Mouse (Mus musculus) left cerebral cortex, postnatal 10 days (tissue): ENCODE results near the gene Pop5. TPM values are rescaled to one million over a fixed set of nuclear protein-coding genes. Genes with fewer than 3 reads are reported as not detected.
A peak's percentile ranks its signal among the peaks of the same experiment; 100 is the strongest.

Experiments
- DNase-seq, 2 experiments: peaks; one replicate each; pipeline ENCODE4 v3.0.0; 2021 to 2022; ENCODE audit warnings: low spot score in 2 of 2, mixed read lengths in 1 of 2; ENCODE audit errors: extremely low spot score in 1 of 2
- intact Hi-C: fragments of 180-260 bp; cut with DNase I; formaldehyde crosslinking; loops from one replicate; pipeline ENCODE4 v1.15.1; 2025
- total RNA-seq, 2 experiments: library from RNA; stranded (reverse); gene quantifications; 2 replicates each; pipeline ENCODE4 v1.2.3; 2021

Pop5 gene
- total RNA-seq, 2 experiments from 2014 or later = 35.5 to 35.7 TPM

GRCm38 (mm10) chr5:115240191-115240590, 4.6 kb downstream of the Pop5 start:
- intact Hi-C loops = no loop called here
- peak in 1 of 2 experiments; percentile 22 for DNase-seq

- DNase-seq = no peak
- intact Hi-C loops = no loop called here
Observed at GRCm38 (mm10) chr5:115255472-115255871, 19.8 kb downstream of the Pop5 start.

DNA sequence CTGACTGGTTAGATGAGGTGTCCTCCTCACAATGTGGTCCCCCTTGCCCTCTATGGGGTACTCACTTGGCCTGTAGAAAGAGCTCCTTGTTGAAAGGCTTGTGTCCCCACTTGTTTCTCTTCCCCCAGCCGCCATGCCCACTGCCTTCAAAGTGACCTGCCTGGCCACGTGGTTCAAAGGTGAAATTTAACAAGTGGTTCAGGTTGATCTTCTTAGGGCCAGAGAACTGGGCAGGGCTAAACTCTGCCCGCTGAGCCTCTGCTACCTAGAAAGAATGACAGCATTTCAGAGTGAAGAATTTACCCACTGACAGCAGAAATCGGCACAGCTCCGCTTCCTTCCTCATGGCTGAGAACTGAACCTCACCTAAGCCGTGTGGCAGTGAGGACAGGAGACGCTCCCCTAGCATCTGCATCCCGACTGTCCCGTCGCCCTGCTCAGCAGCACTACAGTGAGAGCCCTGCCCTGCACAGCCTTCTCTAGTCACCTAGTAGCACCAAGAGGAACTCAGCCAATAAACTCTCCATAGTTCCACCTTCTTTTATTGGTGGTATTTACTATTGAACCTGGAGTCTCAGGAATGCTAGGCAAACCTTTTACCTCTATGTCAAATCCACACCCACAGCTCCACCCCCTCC, 21.4 kb downstream of the Pop5 start:
- DNase-seq = peak in 1 of 2 experiments; percentile 13
- intact Hi-C loops = no loop called here

DNA sequence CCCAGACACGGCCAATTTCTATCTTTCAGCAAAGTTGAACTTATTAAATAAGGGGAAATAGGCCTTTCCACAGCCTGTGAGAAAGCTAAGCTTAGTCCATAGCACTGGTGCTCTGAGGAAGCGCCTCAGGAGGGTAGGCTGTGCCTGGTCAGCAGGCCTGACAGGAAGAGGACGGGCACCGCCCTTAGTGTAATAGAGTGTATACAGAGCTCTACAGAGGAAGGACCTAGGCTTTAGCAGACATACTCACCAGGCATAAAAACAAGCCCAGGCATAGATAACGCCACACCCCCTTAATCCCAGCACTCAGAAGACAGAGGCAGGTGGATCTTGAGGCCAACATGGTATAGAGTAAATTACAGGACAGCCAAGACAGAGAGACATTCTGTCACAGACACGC, 24.7 kb downstream of the Pop5 start:
- intact Hi-C loops = no loop called here
- peak in 1 of 2 experiments; percentile 20 for DNase-seq

DNA sequence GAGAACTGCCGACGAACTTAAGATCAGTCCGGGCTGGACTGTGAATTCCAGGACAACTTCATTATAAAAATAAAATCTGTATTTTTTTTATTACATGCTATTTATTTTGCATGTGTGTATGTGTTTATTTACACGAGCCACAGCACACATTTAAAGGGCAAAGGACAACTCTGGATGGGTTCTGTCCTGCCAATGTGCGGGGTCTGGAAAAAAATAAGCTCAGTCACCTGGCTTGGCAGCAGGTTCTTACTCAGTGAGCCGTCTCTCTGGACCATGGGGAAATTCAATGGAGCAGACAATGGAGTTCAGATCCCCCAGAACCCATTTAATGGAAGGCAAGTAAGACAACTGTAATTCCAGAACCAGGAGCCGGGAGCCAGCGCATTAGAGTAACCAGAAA, 25.5 kb downstream of the Pop5 start:
- intact Hi-C loops = no loop called here
- DNase-seq = no peak

DNA sequence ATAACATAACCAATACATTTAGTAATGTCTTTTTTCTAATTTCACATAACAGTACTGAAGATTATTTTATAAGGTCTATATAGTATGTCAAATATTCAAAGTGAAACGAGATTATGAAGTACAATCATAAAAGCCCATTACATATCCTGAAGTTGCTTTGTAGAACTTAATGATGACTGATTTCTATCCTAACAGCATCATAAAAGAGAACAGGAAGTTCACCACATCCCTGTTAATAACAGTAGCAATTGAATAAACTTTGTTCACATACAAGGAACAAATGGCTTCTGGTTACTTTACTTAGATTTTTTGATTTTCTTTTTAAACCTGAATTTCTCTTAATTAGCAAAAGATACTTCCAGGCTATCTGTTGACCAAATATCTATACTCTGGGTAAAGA, 26.2 kb downstream of the Pop5 start:
- intact Hi-C loops = no loop called here
- no peak for DNase-seq

GRCm38 (mm10) chr5:115262502-115263291, 27.1 kb downstream of the Pop5 start:
- intact Hi-C loops = no loop called here

GRCm38 (mm10) chr5:115266340-115266739, 30.7 kb downstream of the Pop5 start:
- no peak for DNase-seq
- intact Hi-C loops = no loop called here

More at GRCm38 (mm10) chr5:115262502-115263291, 27.1 kb downstream of the Pop5 start:
- no peak for DNase-seq

DNA sequence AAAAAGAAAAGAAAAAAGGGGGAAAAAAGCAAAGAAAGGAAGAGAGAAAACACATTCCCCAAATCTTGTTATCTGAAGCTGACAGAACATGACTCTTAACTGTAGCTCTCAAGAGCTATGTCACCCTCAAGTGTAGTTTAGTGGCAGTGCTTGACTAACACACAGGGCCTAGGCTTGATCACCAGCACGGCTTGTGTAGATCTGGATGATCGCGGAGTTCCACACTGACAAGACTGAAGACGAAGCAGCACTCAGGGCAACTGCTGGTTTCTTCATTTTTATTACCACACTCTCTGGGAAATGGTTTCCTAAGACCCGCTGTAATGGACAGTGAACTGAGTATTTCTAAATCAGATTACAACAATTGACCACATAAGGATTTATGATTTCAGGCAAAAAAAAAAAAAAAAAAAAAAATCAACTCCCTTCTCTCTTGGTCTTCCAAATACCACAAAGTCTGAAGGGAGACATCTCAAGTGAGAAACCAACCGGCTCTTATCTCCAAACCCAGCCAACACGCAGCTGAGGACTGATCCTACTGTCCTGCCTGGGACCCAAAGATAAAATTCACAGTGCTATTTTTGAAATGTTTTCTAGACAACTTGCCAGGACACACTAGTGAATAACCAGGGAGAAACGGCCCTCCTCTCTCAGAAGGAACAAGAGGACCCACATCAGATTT, 31.3 kb downstream of the Pop5 start:
- no peak for DNase-seq
- intact Hi-C loops = no loop called here

DNA sequence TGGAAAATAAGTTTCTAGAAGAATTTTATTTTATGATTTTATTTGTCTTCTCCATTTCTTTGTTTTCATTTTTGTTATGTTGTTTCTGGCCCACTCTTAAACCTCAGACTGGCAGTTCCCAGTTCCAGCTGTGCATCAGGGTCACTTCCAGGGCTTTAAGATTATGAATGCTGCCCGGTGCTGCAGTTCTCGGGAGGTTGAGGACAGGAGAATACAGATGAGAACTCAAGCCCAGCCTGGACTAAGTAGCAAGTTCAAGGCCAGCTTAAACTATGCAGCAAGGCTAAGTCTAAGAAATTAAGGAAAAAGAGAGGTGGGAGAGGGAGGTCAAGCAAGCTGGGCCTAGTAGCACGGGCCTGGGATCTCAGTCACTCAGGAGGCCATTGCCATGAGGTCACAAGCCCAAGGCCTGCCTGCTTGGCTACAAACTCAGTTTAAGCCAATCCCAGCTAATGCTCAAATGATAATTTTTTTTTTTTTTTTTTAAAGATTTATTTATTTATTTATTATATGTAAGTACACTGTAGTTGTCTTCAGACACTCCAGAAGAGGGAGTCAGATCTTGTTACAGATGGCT, 31.9 kb downstream of the Pop5 start:
- intact Hi-C loops = no loop called here
- no peak for DNase-seq

- no peak for DNase-seq
- intact Hi-C loops = no loop called here
Observed at GRCm38 (mm10) chr5:115268266-115268665, 32.6 kb downstream of the Pop5 start.

DNA sequence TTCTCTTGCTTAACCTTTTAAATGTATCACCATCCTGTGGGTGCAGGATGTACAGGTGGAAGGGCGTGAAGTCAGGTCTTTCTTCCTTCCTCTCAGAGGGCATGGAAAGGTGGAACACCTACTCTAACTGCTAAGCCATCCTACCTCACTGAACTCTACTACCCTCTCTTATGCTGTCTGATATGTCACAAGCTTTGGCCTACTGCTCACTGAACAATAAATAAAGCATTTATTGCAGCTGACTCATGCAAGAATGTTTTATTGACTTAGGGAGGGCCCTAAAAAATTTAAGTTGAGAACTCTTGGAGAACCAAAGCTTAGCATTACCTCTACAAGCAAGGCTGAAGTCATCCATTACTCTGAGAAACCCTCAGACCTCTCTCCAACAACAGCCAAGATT, 34.3 kb downstream of the Pop5 start:
- no peak for DNase-seq
- intact Hi-C loops = no loop called here

GRCm38 (mm10) chr5:115271931-115272811, 36.5 kb downstream of the Pop5 start:
- DNase-seq = peak in 1 of 2 experiments; percentile 74
- intact Hi-C loops = no loop called here

DNA sequence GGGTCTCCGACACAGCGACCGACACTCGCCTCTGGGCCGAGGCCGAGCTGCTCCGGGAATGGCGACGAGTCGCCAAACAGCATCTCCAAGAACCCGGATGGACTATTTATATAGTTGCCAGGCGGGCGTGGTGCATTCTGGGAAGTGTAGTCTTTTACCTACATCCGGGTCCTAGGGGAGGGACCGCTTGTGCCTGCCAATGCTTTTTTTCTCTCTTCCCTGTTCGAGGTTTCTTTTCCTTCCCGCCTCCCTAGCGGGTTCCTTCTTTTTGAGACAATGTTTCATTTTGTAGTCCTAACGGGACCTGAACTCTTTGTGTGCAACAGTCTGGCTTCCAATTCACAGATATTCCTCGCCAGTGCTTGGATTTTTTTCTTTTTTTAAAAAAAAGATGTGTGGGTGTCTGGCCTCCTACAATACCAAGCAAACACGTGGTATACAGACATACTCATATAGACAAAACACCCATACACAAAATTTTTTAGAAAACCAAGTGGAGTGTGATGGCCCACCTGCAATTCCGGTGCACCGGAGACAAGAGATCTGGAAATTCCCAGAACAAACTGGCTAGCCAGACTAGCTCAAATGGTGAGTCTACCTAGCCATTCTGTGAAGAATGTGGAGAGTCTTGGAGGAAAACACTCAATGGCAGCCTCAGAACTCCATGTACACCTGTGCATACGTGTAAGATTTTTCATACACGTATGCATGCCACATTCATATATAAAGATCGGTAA, 37.3 kb downstream of the Pop5 start, which contains the start of gene Rnf10:
Gene Rnf10 (minus strand): TSS at position 87 of the 737 bp plus-strand sequence.
- intact Hi-C loops = no loop called here
- peak; percentile 96 to 99 for DNase-seq

GRCm38 (mm10) chr5:115273549-115274135, 38.0 kb downstream of the Pop5 start:
- intact Hi-C loops = no loop called here
- DNase-seq = no peak

GRCm38 (mm10) chr5:115274353-115274752, 38.7 kb downstream of the Pop5 start:
- DNase-seq = no peak
- intact Hi-C loops = no loop called here

DNA sequence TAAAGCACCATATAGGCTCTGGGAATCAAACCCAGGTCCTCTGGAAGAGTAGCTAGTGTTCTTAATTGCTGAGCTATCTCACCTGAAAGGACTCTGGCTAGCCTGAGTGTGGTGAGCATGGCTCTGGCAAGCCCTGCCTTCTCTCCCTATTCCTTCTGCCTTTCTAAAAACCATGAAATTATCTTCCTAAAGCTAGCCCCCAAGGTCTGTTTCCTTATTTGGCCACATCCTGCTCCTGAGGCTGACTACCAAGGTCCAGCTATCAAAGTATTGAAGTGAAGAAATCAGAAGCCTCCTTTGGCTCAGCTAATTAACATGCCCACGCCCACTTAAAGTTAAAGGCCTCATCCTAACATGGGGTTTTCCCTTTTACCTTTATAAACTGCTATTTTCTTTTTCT, 39.1 kb downstream of the Pop5 start:
- intact Hi-C loops = no loop called here
- no peak for DNase-seq

DNA sequence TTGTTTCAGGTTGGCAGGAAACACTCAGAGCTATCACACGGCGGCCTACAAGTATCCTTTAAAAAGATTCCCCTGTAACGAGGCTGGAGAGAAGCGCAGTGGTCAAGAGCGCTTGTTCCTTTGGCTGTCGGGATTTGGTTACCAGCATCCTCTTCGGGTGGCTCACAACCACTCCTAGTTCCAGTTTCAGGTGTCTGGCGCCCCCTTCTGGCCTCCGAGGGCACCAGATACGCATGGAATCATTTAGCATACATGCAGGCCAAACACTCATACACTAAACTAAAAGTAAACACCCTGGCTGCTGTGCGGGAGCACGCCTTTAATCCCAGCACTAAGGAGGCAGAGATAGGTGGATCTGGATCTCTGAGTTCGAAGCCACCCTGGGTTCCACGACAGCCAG, 40.4 kb downstream of the Pop5 start:
- no peak for DNase-seq
- intact Hi-C loops = no loop called here
